Mouse (Mus musculus) lung, embryonic 14.5 days (tissue): ENCODE measurements at regions not wholly inside any gene's neighbourhood (a gene's known extent, or its start where the extent isn't known, plus 50 kb on each side); places are given as distances from the start of the nearest gene placed in this dataset.
A peak's percentile ranks its signal among the peaks of the same experiment; 100 is the strongest.

Source experiments
- ATAC-seq: fragments of 200-750 bp; cut with Nextera tagmentation; 2 replicates; pipeline ENCODE4 v1.8.0; 2017; ENCODE audit warnings: mild to moderate bottlenecking, moderate TSS enrichment, moderate library complexity; ENCODE audit not compliant: insufficient read depth
- DNase-seq: peaks from one replicate; pipeline ENCODE4 v3.0.0-alpha.2; 2015
- H3K27ac ChIP-seq: fragments of 300-500 bp; sonication (generic); 2 replicates; pipeline ENCODE4 v1.5.1; 2014; ENCODE audit warnings: low read depth, mild to moderate bottlenecking, moderate library complexity
- H3K27me3 ChIP-seq: fragments of 300-500 bp; sonication (generic); 2 replicates; pipeline ENCODE4 v1.6.1; 2014; ENCODE audit warnings: low read length, control low read depth; ENCODE audit not compliant: insufficient read depth
- H3K36me3 ChIP-seq: fragments of 300-500 bp; sonication (generic); 2 replicates; pipeline ENCODE4 v1.6.1; 2014; ENCODE audit warnings: control low read depth; ENCODE audit not compliant: insufficient read depth
- H3K4me1 ChIP-seq: fragments of 300-500 bp; sonication (generic); 2 replicates; pipeline ENCODE4 v1.6.1; 2014; ENCODE audit warnings: antibody characterized with exemption, control low read depth; ENCODE audit not compliant: insufficient read depth
- H3K4me2 ChIP-seq: fragments of 300-500 bp; sonication (generic); 2 replicates; pipeline ENCODE4 v1.6.1; 2014; ENCODE audit warnings: mild to moderate bottlenecking
- H3K4me3 ChIP-seq: fragments of 300-500 bp; sonication (generic); 2 replicates; pipeline ENCODE4 v1.5.1; 2014; ENCODE audit warnings: low read depth, low read length
- H3K9ac ChIP-seq: fragments of 300-500 bp; sonication (generic); 2 replicates; pipeline ENCODE4 v1.6.1; 2014
- H3K9me3 ChIP-seq: fragments of 300-500 bp; sonication (generic); 2 replicates; pipeline ENCODE4 v1.6.1; 2016; ENCODE audit warnings: low read depth, low read length, control low read depth
- CTCF ChIP-seq: IDR thresholded peaks from 2 replicates; pipeline ENCODE4 v1.5.1; 2016; ENCODE audit warnings: antibody characterized with exemption, low read depth
- WGBS: fragments of 180-500 bp; shearing (Covaris S2); extraction: QIAGEN DNeasy Blood & Tissue Kit; methylation state at CpG from one replicate; pipeline ENCODE4 v1.1.7; 2014; 5-methylcytosine and 5-hydroxymethylcytosine counted together

DNA sequence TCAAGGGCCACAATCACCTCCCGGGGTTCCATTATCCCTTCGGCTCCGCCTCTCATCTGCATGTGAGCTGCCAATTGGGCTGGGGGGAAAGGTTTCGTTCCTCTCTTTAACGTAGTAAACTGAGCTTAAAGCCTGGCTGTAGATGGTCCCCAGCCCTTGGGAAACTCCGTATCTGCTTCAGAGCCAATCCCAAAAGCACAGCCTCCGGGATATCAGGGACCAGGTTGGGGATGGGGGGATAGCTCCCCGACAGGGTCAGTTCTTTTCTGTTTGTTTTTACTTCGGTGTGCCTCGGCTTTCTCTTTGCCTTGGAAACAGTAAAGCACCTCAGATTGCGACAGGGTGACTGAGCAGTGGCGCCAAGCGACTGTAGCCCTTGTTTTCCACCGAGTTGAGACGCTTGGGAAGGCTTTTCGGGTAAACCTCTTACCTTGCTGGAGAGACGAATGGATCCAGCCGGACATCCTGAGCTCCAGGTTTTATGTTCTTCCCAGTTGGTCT is 64.5 kb downstream of the Tfap2c start:
- Histone ChIP-seq H3K4me2 (peak overlapping the region; percentile 65), H3K27me3 (no peaks in the 10 kb centered on the region), H3K9ac (peak overlapping the region; percentile 29; the same call in 1 of the 2 replicates), H3K36me3 (no peaks in the 10 kb centered on the region), H3K9me3 (no peaks in the 10 kb centered on the region), H3K4me1 (0 out of 2 replicates have a peak, but pooled peaks cover 2% of the 10 kb centered on the region), H3K4me3 (peak overlapping the region; percentile 29), H3K27ac (no peak overlapping the region)
- 1% methylated on average over 18 of the region's 18 CpGs for WGBS
- no peak for TF ChIP-seq CTCF
- DNase-seq: peak; percentile 23
- peak; percentile 24; the same call in 1 of the 2 replicates for ATAC-seq

DNA sequence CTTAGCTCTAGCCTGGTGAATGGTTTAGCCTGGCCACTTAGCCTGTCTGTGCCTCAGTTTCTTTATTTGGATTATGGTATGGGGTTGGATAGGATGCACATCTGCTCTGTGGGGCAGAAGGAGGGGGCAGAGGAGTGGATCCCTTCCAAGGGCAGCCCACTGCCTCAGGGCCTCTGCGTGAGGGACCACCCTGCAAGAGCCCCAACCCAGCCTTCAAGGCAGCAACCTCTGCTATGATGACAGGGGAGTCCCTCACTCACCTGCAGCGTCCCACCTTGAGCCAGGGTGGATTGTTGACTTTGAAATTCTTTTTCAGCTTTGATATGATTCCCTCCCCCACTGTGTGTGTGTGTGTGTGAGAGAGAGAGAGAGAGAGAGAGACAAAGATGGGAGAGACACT is 65.8 kb downstream of the Tfap2c start:
- DNase-seq: no peak
- 41% methylated on average over 2 of the region's 2 CpGs for WGBS
- no peaks in the 10 kb centered on the region for H3K36me3 ChIP-seq
- ATAC-seq: no peak
- no peak for TF ChIP-seq CTCF
- H3K4me1 ChIP-seq: 0 out of 2 replicates have a peak, but pooled peaks cover 2% of the 10 kb centered on the region
- no peaks in the 10 kb centered on the region for H3K9me3 ChIP-seq
- no peak overlapping the region for H3K4me3 ChIP-seq
- H3K4me2 ChIP-seq: no peak overlapping the region
- no peak overlapping the region for H3K9ac ChIP-seq
- H3K27me3 ChIP-seq: no peaks in the 10 kb centered on the region
- H3K27ac ChIP-seq: no peak overlapping the region

- Histone ChIP-seq H3K4me2 (no peak overlapping the region), H3K27me3 (no peaks in the 10 kb centered on the region), H3K4me3 (no peak overlapping the region), H3K9ac (no peak overlapping the region), H3K9me3 (no peaks in the 10 kb centered on the region), H3K27ac (no peak overlapping the region), H3K36me3 (no peaks in the 10 kb centered on the region), H3K4me1 (0 out of 2 replicates have a peak, but pooled peaks cover 2% of the 10 kb centered on the region)
- 30% methylated on average over 4 of the region's 4 CpGs for WGBS
- peak; percentile 38; the same call in 1 of the 2 replicates for ATAC-seq
- no peak for DNase-seq
- no peak for TF ChIP-seq CTCF
These were observed 66.2 kb downstream of the Tfap2c start for GRCm38 (mm10) chr2:172615582-172615981.

GRCm38 (mm10) chr2:172619168-172619567 is 69.8 kb downstream of the Tfap2c start:
- TF ChIP-seq CTCF: no peak
- Histone ChIP-seq H3K27ac (no peak overlapping the region), H3K9me3 (no peaks in the 10 kb centered on the region), H3K9ac (no peak overlapping the region), H3K27me3 (0 out of 2 replicates have a peak, but pooled peaks cover 10% of the 10 kb centered on the region), H3K4me1 (peaks cover 6% of the 10 kb centered on the region; the same call in 1 of the 2 replicates), H3K4me2 (no peak overlapping the region), H3K4me3 (no peak overlapping the region), H3K36me3 (no peaks in the 10 kb centered on the region)
- ATAC-seq (no peak), DNase-seq (no peak)
- 84% methylated on average over 7 of the region's 7 CpGs for WGBS

- 44% methylated on average over 5 of the region's 5 CpGs for WGBS
- H3K9ac ChIP-seq: no peak overlapping the region
- H3K4me1 ChIP-seq: peaks cover 4% of the 10 kb centered on the region; the same call in 1 of the 2 replicates
- no peaks in the 10 kb centered on the region for H3K9me3 ChIP-seq
- 0 out of 2 replicates have a peak, but pooled peaks cover 10% of the 10 kb centered on the region for H3K27me3 ChIP-seq
- H3K36me3 ChIP-seq: no peaks in the 10 kb centered on the region
- ATAC-seq (no peak), DNase-seq (no peak)
- H3K4me2 ChIP-seq: no peak overlapping the region
- no peak overlapping the region for H3K4me3 ChIP-seq
- H3K27ac ChIP-seq: no peak overlapping the region
- no peak for TF ChIP-seq CTCF
These were observed 70.6 kb downstream of the Tfap2c start for GRCm38 (mm10) chr2:172620001-172620400.

DNA sequence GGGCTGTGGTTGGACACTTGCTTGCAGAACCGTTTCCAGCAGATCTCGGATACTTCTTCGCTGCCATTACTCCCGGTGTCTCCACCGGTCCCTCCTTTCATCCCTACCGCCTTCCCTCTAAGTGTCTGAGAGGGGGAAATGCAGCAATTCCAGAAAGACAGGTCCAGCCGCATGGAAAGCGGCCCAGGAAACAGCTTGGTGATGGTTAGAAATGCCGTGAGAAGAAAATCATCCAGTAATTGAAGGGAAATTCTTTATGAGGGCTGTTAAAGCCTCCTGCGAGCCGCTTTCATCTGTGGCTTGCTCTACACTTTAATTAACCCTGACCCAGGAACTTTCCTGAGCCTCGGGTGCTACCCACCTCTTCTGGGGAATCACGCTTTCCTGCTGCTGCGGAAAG is 74.3 kb downstream of the Tfap2c start:
- Histone ChIP-seq H3K4me3 (no peak overlapping the region), H3K27me3 (0 out of 2 replicates have a peak, but pooled peaks cover 10% of the 10 kb centered on the region), H3K4me1 (peaks cover 4% of the 10 kb centered on the region; the same call in 1 of the 2 replicates), H3K36me3 (no peaks in the 10 kb centered on the region), H3K27ac (no peak overlapping the region), H3K4me2 (peak overlapping the region; percentile 46), H3K9me3 (no peaks in the 10 kb centered on the region), H3K9ac (no peak overlapping the region)
- no peak for TF ChIP-seq CTCF
- DNase-seq (peak; percentile 63), ATAC-seq (peak; percentile 31; the same call in 1 of the 2 replicates)
- WGBS: 15% methylated on average over 14 of the region's 14 CpGs

GRCm38 (mm10) chr2:172627353-172628306 is 78.2 kb downstream of the Tfap2c start:
- ATAC-seq (no peak), DNase-seq (no peak)
- Histone ChIP-seq H3K9ac (no peak overlapping the region), H3K36me3 (no peaks in the 10 kb centered on the region), H3K27me3 (0 out of 2 replicates have a peak, but pooled peaks cover 10% of the 10 kb centered on the region), H3K4me3 (no peak overlapping the region), H3K4me1 (peaks cover 4% of the 10 kb centered on the region; the same call in 1 of the 2 replicates), H3K9me3 (no peaks in the 10 kb centered on the region), H3K4me2 (no peak overlapping the region), H3K27ac (no peak overlapping the region)
- no peak for TF ChIP-seq CTCF
- 65% methylated on average over 20 of the region's 20 CpGs for WGBS
